Mouse (Mus musculus) naive thymus-derived CD4-positive, alpha-beta T cell, adult 2 months (primary cell): Measurements from ENCODE around the gene Scyl3.
A peak's percentile ranks its signal among the peaks of the same experiment; 100 is the strongest.

Experiments
- DNase-seq: peaks from one replicate; pipeline ENCODE4 v3.0.0-alpha.2; 2011; ENCODE audit warnings: low read depth

The Scyl3 gene

DNA sequence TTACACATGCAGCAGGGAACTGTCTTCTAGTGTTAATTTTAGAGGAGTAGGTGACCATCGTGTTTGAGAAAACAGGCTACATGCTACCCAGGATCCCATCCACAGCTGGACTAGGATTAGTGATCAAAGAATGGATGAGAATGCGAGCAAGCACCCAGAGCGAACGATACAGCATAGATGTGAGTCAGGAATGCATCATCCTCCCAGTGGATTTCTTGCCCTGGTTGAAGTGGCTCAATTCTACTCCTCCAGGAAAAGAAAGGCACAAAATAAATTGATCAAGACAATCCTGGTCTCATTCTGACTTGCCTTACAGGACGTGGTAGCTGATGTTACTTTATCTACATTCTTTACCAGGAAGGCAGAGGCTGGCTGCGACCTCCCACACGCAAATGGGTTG is at the start of gene Scyl3:
Scyl3 (plus strand) TSS at position 255 of the 400 bp plus-strand sequence.
- peak; percentile 22 for DNase-seq

GRCm38 (mm10) chr1:163889629-163890028 is 39.3 kb upstream of the Scyl3 start:
- no peak for DNase-seq

DNA sequence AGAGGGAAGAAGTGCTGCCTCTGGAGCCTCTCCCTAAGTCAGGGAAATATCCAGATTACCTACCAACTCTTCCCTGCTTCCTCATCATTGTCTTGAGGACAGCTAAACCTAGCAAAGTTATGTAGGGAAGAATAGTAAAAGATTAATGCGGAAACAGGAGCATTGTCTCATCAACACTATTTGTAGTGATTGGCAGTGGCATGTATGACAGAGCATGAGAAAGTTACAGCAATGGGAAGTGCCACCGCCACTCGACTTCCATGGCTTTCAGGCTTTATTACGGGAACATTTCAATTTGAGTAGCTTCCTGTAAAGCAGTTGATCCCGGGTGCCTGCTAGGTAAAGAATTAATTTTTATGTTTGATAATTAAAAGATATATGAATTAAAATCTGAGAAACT is 35.6 kb upstream of the Scyl3 start:
- no peak for DNase-seq

DNA sequence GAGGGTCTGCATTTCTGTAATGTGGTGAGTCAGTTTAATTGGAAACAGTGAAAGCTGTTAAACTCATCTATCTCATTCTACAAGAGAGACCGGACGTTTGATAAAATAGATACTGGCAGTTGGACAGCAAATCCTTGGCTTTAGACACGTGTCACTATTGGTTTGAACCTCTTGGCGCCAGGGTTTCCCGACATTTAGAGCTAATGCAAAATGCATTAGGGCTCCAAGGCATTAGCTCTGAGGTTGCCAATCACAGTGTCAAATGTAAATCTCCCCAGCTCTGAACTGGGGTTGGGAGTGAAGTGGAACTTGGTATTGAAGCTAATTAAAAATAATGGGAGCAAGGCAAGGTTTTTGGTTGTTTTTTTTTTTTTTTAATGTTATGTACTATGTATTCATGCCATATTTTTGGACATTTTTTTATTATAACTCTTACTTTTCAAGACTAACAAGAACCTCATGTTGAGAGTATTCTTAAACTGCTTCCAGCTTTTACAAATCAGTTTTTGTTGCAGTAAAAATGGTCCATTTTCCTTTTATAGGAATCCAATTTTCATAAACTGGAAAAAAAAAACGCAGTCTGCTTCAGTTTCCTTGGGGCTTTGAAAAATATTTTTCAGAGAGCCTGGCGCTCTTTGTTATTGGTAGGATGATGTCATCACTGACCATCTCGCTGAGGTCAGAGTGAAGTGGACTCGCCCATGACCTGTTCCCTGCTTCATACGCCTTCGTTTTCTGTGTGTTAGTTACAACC is 34.9 kb upstream of the Scyl3 start:
- no peak for DNase-seq

GRCm38 (mm10) chr1:163898291-163898764 is 30.6 kb upstream of the Scyl3 start:
- DNase-seq: peak; percentile 31

DNA sequence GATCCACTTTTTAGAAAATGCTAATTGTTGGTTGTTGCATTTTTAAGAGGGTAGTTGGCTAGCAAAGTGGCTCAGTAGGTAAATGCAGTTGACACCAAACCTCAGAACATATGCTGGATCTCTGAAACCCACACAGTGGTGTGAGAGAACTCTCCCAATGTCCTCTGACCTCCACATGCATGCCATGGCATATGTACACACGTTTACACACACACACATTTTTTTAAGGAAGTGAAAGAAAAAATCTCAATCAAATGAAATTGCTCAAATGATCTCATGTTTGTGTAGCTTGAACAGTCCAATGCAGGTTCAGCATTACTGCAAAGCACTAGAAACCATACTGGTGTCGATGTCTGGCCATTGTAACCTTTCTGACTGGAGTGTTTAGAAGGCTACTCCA is 29.3 kb upstream of the Scyl3 start:
- no peak for DNase-seq

GRCm38 (mm10) chr1:163900168-163900567 is 28.7 kb upstream of the Scyl3 start:
- no peak for DNase-seq

GRCm38 (mm10) chr1:163903411-163903810 is 25.5 kb upstream of the Scyl3 start:
- no peak for DNase-seq

DNA sequence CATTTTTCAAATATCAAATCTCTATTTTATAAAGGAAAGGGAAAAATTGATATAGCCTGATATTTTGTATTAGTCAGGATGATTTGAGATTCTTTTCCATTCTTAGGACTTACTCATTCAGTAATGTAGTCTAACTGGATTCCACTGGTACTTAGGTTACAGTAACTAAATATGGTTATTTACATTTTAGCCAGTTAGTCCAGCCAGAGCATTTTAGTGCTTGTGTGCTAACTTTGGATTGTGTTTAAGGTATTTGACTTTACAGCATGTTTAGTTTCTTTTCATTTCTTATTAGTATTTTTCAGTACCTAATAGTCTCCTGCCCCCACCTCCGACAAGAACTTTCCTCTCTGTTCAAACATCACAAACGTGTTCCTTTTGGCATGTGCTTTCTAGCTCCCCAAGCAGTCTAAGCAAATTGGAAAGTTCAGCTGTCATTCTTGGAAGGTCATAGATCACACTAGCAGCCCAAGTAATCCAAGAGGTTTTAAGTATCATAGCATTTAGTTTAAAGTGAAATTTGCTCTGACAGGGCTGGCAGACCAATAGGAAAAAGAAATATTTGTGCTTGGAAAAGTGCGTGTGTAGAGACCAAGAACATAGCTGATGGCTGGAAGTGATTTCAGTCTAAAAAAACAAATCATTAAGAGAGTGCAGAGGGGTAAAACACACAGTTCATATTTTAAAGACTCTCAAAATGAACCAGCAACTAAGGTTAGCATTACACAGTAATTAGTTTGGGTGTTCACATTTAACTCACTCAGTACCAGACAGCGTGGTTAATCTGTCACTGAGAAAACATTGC is 21.7 kb upstream of the Scyl3 start:
- DNase-seq: no peak

DNA sequence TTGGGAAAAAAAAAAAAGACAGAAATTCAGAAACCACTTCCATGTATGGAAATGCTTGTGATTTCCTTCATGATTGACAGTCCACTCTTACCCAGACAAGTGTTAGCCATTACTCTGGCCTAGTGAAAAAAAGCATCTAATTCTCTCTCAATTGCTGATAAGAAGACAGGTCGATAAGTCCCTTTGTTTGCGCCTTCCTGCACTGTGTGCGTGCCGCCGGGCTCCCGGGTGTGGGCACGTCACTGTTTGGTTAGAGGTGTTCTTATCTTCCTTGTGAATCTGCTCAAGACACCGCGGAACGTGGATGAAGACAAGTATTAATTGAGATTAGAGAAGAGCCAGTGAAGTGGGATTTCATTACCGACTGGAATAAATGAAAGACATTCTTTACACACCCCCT is 20.5 kb upstream of the Scyl3 start:
- DNase-seq: no peak

- peak; percentile 75 for DNase-seq
Measured at GRCm38 (mm10) chr1:163910343-163910742, 18.6 kb upstream of the Scyl3 start.

DNA sequence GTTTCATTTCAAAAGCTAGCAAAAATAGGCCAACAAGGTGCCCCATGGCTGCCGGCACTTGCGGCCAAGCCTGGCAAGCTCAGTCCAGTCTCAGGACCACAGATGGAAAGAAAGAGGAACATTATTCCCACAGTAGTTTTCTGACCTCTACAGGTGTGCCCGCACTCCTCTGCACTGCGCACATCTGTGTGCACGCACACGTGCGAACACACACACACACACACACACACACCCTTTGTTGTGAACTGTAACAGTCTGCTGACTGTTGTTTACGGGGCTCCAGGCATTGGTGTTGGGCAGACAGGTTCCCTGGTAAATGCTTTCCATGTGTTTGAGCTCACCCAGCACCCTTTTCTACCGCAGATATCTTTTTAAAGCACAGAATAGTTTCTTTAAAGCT is 18.1 kb upstream of the Scyl3 start:
- no peak for DNase-seq

GRCm38 (mm10) chr1:163911981-163912380 is 16.9 kb upstream of the Scyl3 start:
- no peak for DNase-seq

DNA sequence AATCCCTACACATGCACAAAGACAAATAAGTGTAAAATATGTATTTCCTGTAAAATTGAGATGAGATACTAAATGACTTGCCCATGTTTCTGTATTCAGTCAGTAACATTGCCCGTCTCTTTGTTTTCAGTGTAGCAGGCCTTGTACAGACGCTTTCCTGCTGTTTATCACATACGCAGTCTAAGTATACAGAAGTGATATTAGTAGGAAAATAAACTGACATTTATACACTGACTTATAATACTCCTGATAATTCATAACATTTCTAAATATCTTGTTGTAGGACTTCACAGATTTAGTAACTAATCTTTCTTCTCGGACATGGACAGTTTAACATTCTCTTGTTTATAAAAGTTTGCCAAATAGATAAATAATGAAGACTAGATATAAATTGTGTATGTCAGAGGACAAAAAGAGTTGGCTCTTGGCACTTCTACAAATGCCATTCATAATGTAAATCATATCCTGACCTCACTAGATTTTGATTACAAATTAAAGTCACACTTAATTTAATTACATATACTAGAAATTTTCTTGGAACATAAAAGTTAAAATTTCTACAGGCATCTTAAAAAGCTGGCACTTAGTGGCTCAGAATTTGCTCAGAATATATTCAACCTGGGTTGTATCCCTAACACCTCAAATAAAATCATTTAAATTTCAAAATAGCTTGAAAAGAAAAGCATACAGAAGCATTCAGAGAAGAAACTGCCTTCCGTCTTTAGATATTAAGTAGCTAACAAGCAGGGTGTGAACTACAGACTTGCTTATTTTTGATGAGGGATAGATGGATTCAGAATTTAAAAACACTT is 11.3 kb upstream of the Scyl3 start:
- DNase-seq: no peak

GRCm38 (mm10) chr1:163924093-163924492 is 4.8 kb upstream of the Scyl3 start:
- DNase-seq: no peak

- peak; percentile 96 for DNase-seq
Measured at GRCm38 (mm10) chr1:163929636-163930457, 947 bp downstream of the Scyl3 start.

DNA sequence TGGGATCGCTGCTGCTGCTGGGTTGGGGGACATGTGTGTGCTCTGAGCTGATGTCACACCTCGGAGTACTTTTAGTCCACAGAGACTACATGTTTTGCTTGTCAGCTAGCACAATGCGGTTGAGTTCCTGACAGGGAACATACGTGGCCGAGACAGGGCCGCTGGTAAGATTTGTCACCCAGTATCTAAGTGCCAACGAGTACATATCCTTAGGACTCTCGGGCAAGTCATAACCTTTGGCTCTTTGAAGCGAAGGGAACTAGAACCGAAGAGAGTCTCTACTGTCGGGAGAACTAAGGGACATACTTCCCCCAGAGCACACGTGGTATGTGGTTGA is 1.5 kb downstream of the Scyl3 start:
- DNase-seq: peak; percentile 67

- DNase-seq: no peak
Measured at GRCm38 (mm10) chr1:163931801-163932200, 2.9 kb downstream of the Scyl3 start.

DNA sequence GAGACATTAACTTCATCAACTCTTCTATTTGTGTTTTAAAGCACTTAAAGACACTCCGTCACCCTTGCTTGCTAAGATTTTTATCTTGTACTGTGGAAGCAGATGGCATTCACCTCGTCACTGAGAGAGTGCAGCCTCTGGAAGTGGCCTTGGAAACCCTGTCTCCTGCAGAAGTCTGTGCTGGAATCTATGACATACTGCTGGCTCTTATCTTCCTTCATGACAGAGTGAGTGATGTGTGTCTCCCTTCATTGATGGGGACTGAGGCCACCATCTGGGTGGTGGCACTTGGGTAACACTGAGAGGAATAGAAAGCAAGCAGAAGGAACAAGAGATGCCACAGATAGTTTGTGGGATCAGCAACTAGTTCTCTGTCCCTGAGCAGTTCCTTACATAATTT is 5.7 kb downstream of the Scyl3 start:
- no peak for DNase-seq

DNA sequence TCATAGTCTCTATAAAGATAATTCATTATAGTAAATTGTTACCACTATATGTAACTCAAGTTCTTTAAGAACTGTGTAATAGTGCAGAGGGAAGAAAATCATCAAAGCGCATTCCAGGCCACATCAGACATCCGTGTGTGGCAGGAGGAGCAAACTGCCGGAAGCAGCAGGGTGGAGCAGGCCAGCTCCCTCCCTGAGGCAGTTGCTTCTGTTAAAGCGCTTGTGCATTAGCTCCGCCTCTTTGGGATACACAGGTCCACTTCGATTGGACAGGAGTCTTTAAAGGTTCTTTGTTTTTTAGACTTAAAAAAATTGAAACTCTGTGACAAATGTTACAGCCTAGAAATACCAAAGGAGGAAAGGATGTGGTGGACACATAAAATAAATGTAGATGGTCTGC is 13.2 kb downstream of the Scyl3 start:
- DNase-seq: no peak

- DNase-seq: no peak
Measured at GRCm38 (mm10) chr1:163953396-163953795, 24.5 kb downstream of the Scyl3 start.

DNA sequence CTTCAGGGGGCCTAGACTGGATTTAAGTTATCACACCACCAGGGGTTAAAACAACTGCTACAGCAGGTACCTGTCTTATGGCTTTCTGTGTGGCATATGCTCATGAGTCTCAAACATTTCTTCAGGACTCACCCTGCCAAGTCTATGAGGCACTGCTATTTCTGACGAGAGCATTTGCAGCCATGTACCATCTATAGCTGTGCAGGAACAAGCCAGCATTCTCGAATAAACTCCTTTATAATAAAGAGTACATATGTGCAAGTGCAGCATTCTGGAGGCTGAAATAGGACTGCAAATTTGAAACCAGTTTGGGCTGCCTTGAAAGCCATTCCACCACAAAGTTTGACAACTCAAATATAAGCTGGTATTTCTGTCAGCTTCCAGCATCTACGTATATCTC is 29.1 kb downstream of the Scyl3 start:
- DNase-seq: no peak
